Mouse (Mus musculus): ENCODE measurements around the gene R3hdm4.
"Not testable (repeated sequence)": the region's sequence is repeated elsewhere in the genome, so short reads cannot be mapped to it uniquely, and the experiment has no call there.

R3hdm4 gene

GRCm38 (mm10) chr10:79897316-79898245, 23.4 kb downstream of the R3hdm4 start:
- DNase-seq = peak in 1 of 2 experiments; percentile 11

- no peak for DNase-seq
Measured at GRCm38 (mm10) chr10:79896814-79897213, 24.2 kb downstream of the R3hdm4 start.

GRCm38 (mm10) chr10:79896306-79896705, 24.7 kb downstream of the R3hdm4 start:
- DNase-seq = peak in 1 of 2 experiments; percentile 28

- peak; percentile 87 to 93 for DNase-seq
Measured at GRCm38 (mm10) chr10:79892451-79893118, 28.4 kb downstream of the R3hdm4 start.

- no peak for DNase-seq
Measured at GRCm38 (mm10) chr10:79890670-79891069, 30.3 kb downstream of the R3hdm4 start, which contains the start of gene Cfd. Gene Cfd (plus strand): TSS chr10:79890853.

- DNase-seq = no peak
Measured at GRCm38 (mm10) chr10:79889386-79889785, 31.6 kb downstream of the R3hdm4 start.

- DNase-seq = no peak
Measured at GRCm38 (mm10) chr10:79886611-79887010, 34.4 kb downstream of the R3hdm4 start.

GRCm38 (mm10) chr10:79886054-79886453, 35.0 kb downstream of the R3hdm4 start, which contains the start of gene Elane:
Gene Elane (plus strand): TSS chr10:79886247.
- no peak for DNase-seq

- DNase-seq = not testable (repeated sequence)
Measured at GRCm38 (mm10) chr10:79884938-79885337, 36.1 kb downstream of the R3hdm4 start.

- peak in 1 of 2 experiments; percentile 69 for DNase-seq
Measured at GRCm38 (mm10) chr10:79884446-79884845, 36.6 kb downstream of the R3hdm4 start.

GRCm38 (mm10) chr10:79883297-79884084, 37.5 kb downstream of the R3hdm4 start:
- DNase-seq = peak; percentile 87 to 91

GRCm38 (mm10) chr10:79881981-79882380, 39.0 kb downstream of the R3hdm4 start:
- peak in 1 of 2 experiments; percentile 40 for DNase-seq

GRCm38 (mm10) chr10:79880721-79881120, 40.3 kb downstream of the R3hdm4 start:
- no peak for DNase-seq

GRCm38 (mm10) chr10:79879527-79879926, 41.5 kb downstream of the R3hdm4 start:
- DNase-seq = no peak

- DNase-seq = no peak
Measured at GRCm38 (mm10) chr10:79877757-79878156, 43.3 kb downstream of the R3hdm4 start.

GRCm38 (mm10) chr10:79877174-79877573, 43.8 kb downstream of the R3hdm4 start:
- DNase-seq = no peak

- DNase-seq = peak; percentile 64 to 68
Measured at GRCm38 (mm10) chr10:79874290-79874862, 46.6 kb downstream of the R3hdm4 start, which contains the start of the genes Prtn3 and Plppr3. Gene Prtn3 (plus strand): TSS chr10:79874476. Gene Plppr3 (minus strand): TSS chr10:79874634.

GRCm38 (mm10) chr10:79873715-79874289, 47.2 kb downstream of the R3hdm4 start:
- DNase-seq = no peak

GRCm38 (mm10) chr10:79873313-79873712, 47.7 kb downstream of the R3hdm4 start:
- no peak for DNase-seq

GRCm38 (mm10) chr10:79872862-79873261, 48.1 kb downstream of the R3hdm4 start:
- no peak for DNase-seq

- no peak for DNase-seq
Measured at GRCm38 (mm10) chr10:79871845-79872244, 49.2 kb downstream of the R3hdm4 start.

GRCm38 (mm10) chr10:79866601-79867000, 54.4 kb downstream of the R3hdm4 start:
- no peak for DNase-seq

Data from cerebellum, postnatal 25 days (tissue).